Mouse (Mus musculus) right cerebral cortex, postnatal 10 days (tissue): Measurements from ENCODE around the gene Itgax.

ENCODE experiments used
- DNase-seq, 2 experiments: peaks; one replicate each; pipeline ENCODE4 v3.0.0; 2021; ENCODE audit warnings: low spot score in 2 of 2

Gene Itgax

GRCm38 (mm10) chr7:128128741-128129720, at the start of gene Itgax:
Gene Itgax (plus strand): TSS chr7:128129547.
- no peak for DNase-seq

GRCm38 (mm10) chr7:128080012-128080411, 49.3 kb upstream of the Itgax start:
- no peak for DNase-seq

GRCm38 (mm10) chr7:128089141-128089540, 40.2 kb upstream of the Itgax start:
- DNase-seq, result no peak

- DNase-seq, result no peak
These were observed 31.2 kb upstream of the Itgax start for GRCm38 (mm10) chr7:128098135-128098534.

- no peak for DNase-seq
These were observed 28.5 kb upstream of the Itgax start for GRCm38 (mm10) chr7:128100742-128101357.

GRCm38 (mm10) chr7:128105246-128105645, 24.1 kb upstream of the Itgax start:
- peak; percentile 69 to 85 for DNase-seq

- no peak for DNase-seq
These were observed 21.9 kb upstream of the Itgax start for GRCm38 (mm10) chr7:128107462-128107861.

- DNase-seq, result peak in 1 of 2 experiments; percentile 1
These were observed 19.0 kb upstream of the Itgax start for GRCm38 (mm10) chr7:128110314-128110713.

- peak in 1 of 2 experiments; percentile 9 for DNase-seq
These were observed 17.2 kb upstream of the Itgax start for GRCm38 (mm10) chr7:128112131-128112530.

GRCm38 (mm10) chr7:128114371-128115105, 14.8 kb upstream of the Itgax start:
- DNase-seq, result peak; percentile 12 to 14

- DNase-seq, result peak; percentile 4 to 13
These were observed 14.0 kb upstream of the Itgax start for GRCm38 (mm10) chr7:128115211-128115958.

- DNase-seq, result peak in 1 of 2 experiments; percentile 3
These were observed 13.0 kb upstream of the Itgax start for GRCm38 (mm10) chr7:128116396-128116795.

- no peak for DNase-seq
These were observed 9.4 kb upstream of the Itgax start for GRCm38 (mm10) chr7:128119726-128120490.

GRCm38 (mm10) chr7:128132148-128132547, 2.8 kb downstream of the Itgax start:
- DNase-seq, result no peak

GRCm38 (mm10) chr7:128133596-128133995, 4.2 kb downstream of the Itgax start:
- DNase-seq, result no peak

- DNase-seq, result no peak
These were observed 7.6 kb downstream of the Itgax start for GRCm38 (mm10) chr7:128136927-128137326.

GRCm38 (mm10) chr7:128139611-128140010, 10.3 kb downstream of the Itgax start:
- DNase-seq, result no peak

GRCm38 (mm10) chr7:128150970-128151369, 21.6 kb downstream of the Itgax start:
- DNase-seq, result no peak

GRCm38 (mm10) chr7:128154076-128154475, 24.7 kb downstream of the Itgax start, which contains the start of gene Itgad:
Gene Itgad (plus strand): TSS chr7:128154376.
- no peak for DNase-seq

- DNase-seq, result no peak
These were observed 25.6 kb downstream of the Itgax start for GRCm38 (mm10) chr7:128154924-128155323.
